Comparison of ENCODE assay signal across 29 mouse cellular contexts in the genomic region with DNA sequence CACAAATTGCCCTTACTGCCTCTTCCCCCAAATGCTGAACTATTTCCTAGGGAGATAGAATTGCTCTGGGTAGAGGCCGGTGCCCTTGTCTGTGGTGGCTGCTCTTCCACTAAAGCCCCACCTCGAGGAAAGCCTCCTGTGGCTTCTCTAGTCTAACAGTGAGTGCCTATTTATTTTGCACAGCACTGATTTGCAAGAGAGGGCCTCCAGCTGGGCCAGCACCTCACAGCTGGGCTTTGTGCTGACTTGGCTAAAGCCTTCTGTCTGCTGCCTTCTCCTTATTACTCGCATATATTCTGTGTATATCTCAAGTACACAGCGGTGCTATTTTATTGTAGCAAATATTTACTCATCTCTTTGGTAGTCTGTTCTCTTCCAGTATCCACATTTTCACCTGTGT.
DNase-seq lines count a peak whose midpoint lies in the region; ATAC-seq and TF ChIP-seq lines count a peak whose summit lies in the region.
"Had no signal": no experiment of that assay in that cellular context is flagged by ENCODE, and none has a peak within 500 bp of the region (broad histone marks: within the 10 kb centered on the region; RNA-seq: fewer than 3 reads in every experiment).

No protein-coding gene starts in this region.

- TF ChIP-seq CTCF in brain, embryonic 14.5 days (IDR thresholded peaks at IDR 0.05; ENCODE audit: borderline replicate concordance, extremely low read depth, insufficient read depth, insufficient read length): no peak

- H3K4me2 ChIP-seq in midbrain, embryonic 11.5 days: no peak overlapping the region
- H3K4me2 ChIP-seq in midbrain, embryonic 14.5 days (ENCODE audit: low read length): no peak overlapping the region
- no peak overlapping the region for H3K4me2 ChIP-seq in intestine, embryonic 15.5 days (replicated peaks)
- H3K4me2 ChIP-seq: embryonic facial prominence, embryonic 13.5 days; forebrain, embryonic 12.5 days; forebrain, embryonic 15.5 days; heart, embryonic 13.5 days; hindbrain, embryonic 14.5 days had no signal

- H3K27ac ChIP-seq in midbrain, embryonic 11.5 days (ENCODE audit: low read depth, low read length): no peak overlapping the region
- no peak overlapping the region for H3K27ac ChIP-seq in midbrain, embryonic 14.5 days (replicated peaks; ENCODE audit: low read depth, low read length)
- H3K27ac ChIP-seq in intestine, embryonic 15.5 days: no peak overlapping the region
- H3K27ac ChIP-seq: embryonic facial prominence, embryonic 10.5 days; embryonic facial prominence, embryonic 13.5 days; forebrain, embryonic 12.5 days; forebrain, embryonic 15.5 days; heart, adult 2 months; heart, embryonic 10.5 days; heart, embryonic 13.5 days; hindbrain, embryonic 14.5 days; hindbrain, postnatal 0 days had no signal

- no peak overlapping the region for H3K9ac ChIP-seq in midbrain, embryonic 11.5 days (ENCODE audit: low read length)
- H3K9ac ChIP-seq in midbrain, embryonic 14.5 days (replicated peaks; ENCODE audit: low read length): no peak overlapping the region
- H3K9ac ChIP-seq in intestine, embryonic 15.5 days: no peak overlapping the region
- H3K9ac ChIP-seq: embryonic facial prominence, embryonic 13.5 days; forebrain, embryonic 12.5 days; forebrain, embryonic 15.5 days; heart, embryonic 13.5 days; hindbrain, embryonic 14.5 days had no signal

- ATAC-seq in midbrain, embryonic 11.5 days (ENCODE audit: low FRiP score): no peak
- no peak for ATAC-seq in midbrain, embryonic 14.5 days (ENCODE audit: low FRiP score, low TSS enrichment)
- no peak for ATAC-seq in intestine, embryonic 15.5 days
- ATAC-seq: forebrain, embryonic 15.5 days; hindbrain, postnatal 0 days; inflammation-experienced regulatory T-cells, adult 6 months; intestine, postnatal 0 days had no signal

- no peaks in the 10 kb centered on the region for H3K27me3 ChIP-seq in midbrain, embryonic 11.5 days (ENCODE audit: control insufficient read depth, insufficient read depth, low read length)
- no peaks in the 10 kb centered on the region for H3K27me3 ChIP-seq in midbrain, embryonic 14.5 days (ENCODE audit: control insufficient read depth, insufficient read depth, low read length)
- no peaks in the 10 kb centered on the region for H3K27me3 ChIP-seq in intestine, embryonic 15.5 days (replicated peaks)
- H3K27me3 ChIP-seq: CH12.LX; embryonic facial prominence, embryonic 13.5 days; forebrain, embryonic 12.5 days; forebrain, embryonic 15.5 days; heart, embryonic 13.5 days had no signal

- no peaks in the 10 kb centered on the region; the same call in 1 of the 2 replicates for H3K9me3 ChIP-seq in midbrain, embryonic 11.5 days (ENCODE audit: control insufficient read depth, low read length)
- peaks cover 3% of the 10 kb centered on the region for H3K9me3 ChIP-seq in midbrain, embryonic 14.5 days (ENCODE audit: control insufficient read depth, low read length)
- H3K9me3 ChIP-seq in intestine, embryonic 15.5 days: no peaks in the 10 kb centered on the region
- H3K9me3 ChIP-seq: forebrain, embryonic 12.5 days; forebrain, embryonic 15.5 days; heart, embryonic 10.5 days had no signal

- no peak overlapping the region for H3K4me3 ChIP-seq in midbrain, embryonic 11.5 days (ENCODE audit: low read depth, low read length)
- H3K4me3 ChIP-seq in midbrain, embryonic 14.5 days (replicated peaks; ENCODE audit: low read depth, low read length): no peak overlapping the region
- no peak overlapping the region for H3K4me3 ChIP-seq in intestine, embryonic 15.5 days (replicated peaks)
- H3K4me3 ChIP-seq: embryonic facial prominence, embryonic 10.5 days; embryonic facial prominence, embryonic 13.5 days; erythroblast, embryonic 14.5 days; forebrain, embryonic 12.5 days; forebrain, embryonic 15.5 days; heart, adult 2 months; heart, embryonic 10.5 days; heart, embryonic 13.5 days had no signal

- no peaks in the 10 kb centered on the region for H3K36me3 ChIP-seq in midbrain, embryonic 11.5 days (ENCODE audit: control insufficient read depth, insufficient read depth, low read length)
- no peaks in the 10 kb centered on the region for H3K36me3 ChIP-seq in midbrain, embryonic 14.5 days (ENCODE audit: control insufficient read depth, insufficient read depth, low read length)
- no peaks in the 10 kb centered on the region for H3K36me3 ChIP-seq in intestine, embryonic 15.5 days
- H3K36me3 ChIP-seq: embryonic facial prominence, embryonic 10.5 days; embryonic facial prominence, embryonic 13.5 days; forebrain, embryonic 12.5 days; forebrain, embryonic 15.5 days; heart, embryonic 10.5 days; heart, embryonic 13.5 days had no signal

- H3K4me1 ChIP-seq in midbrain, embryonic 11.5 days (ENCODE audit: control insufficient read depth, insufficient read depth, low read length): no peaks in the 10 kb centered on the region
- 0 out of 2 replicates have a peak, but pooled peaks cover 6% of the 10 kb centered on the region for H3K4me1 ChIP-seq in midbrain, embryonic 14.5 days (ENCODE audit: control insufficient read depth, insufficient read depth, low read length)
- H3K4me1 ChIP-seq in intestine, embryonic 15.5 days (replicated peaks): no peaks in the 10 kb centered on the region
- H3K4me1 ChIP-seq: embryonic facial prominence, embryonic 10.5 days; embryonic facial prominence, embryonic 13.5 days; forebrain, embryonic 15.5 days; heart, embryonic 10.5 days; heart, embryonic 13.5 days had no signal

- TF ChIP-seq POLR2A in brain, embryonic 14.5 days (IDR thresholded peaks at IDR 0.05; ENCODE audit: borderline replicate concordance, extremely low read depth, insufficient read depth, insufficient read length, poor library complexity, severe bottlenecking): no peak

- DNase-seq in midbrain, embryonic 11.5 days (ENCODE audit: low spot score, missing footprints): peak; percentile 64
- DNase-seq in midbrain, embryonic 14.5 days: no peak
- peak; percentile 46 for DNase-seq in ZHBTc4 (ENCODE audit: low read depth, low spot score)
- peak; percentile 22 for DNase-seq in brain, embryonic 14.5 days (ENCODE audit: low read depth)
- DNase-seq in spleen, adult 12 weeks (ENCODE audit: low spot score): no peak
- DNase-seq: adrenal gland, adult 8-10 months; adrenal gland, postnatal 25 days; B cell, adult 2 months; cerebellum, adult 11 months; cerebellum, adult 2 months; cerebellum, adult 9-11 months; cerebellum, postnatal 36 days; embryo, embryonic 11 days; gastrocnemius, postnatal 36 days; heart, adult 2 months; heart, postnatal 4 days had no signal

- WGBS in midbrain, embryonic 11.5 days: 47% methylated on average over 4 of the region's 4 CpGs
- WGBS in midbrain, embryonic 14.5 days: 49% methylated on average over 4 of the region's 4 CpGs
- 32% methylated on average over 4 of the region's 4 CpGs for WGBS in intestine, embryonic 15.5 days

Comparison
In these comparisons a context has a peak if more than half of its experiments do, and no peak if none do; other contexts are left out.
1. DNase-seq: peak in midbrain, embryonic 11.5 days (single experiment), ZHBTc4 (single experiment) and brain, embryonic 14.5 days (single experiment); none in midbrain, embryonic 14.5 days (single experiment) and spleen, adult 12 weeks (single experiment).